Mouse (Mus musculus) erythroblast, embryonic 14.5 days (primary cell): Measurements from ENCODE around the gene Rraga.

Experiments
- GATA1 ChIP-seq: IDR thresholded peaks from 2 replicates; pipeline ENCODE4 v1.6.1; 2012; ENCODE audit warnings: low read length, inconsistent platforms, mixed read lengths
- TAL1 ChIP-seq: IDR thresholded peaks from 3 replicates; pipeline ENCODE4 v1.6.1; 2012; ENCODE audit warnings: low read length, inconsistent platforms, mixed read lengths

DNA sequence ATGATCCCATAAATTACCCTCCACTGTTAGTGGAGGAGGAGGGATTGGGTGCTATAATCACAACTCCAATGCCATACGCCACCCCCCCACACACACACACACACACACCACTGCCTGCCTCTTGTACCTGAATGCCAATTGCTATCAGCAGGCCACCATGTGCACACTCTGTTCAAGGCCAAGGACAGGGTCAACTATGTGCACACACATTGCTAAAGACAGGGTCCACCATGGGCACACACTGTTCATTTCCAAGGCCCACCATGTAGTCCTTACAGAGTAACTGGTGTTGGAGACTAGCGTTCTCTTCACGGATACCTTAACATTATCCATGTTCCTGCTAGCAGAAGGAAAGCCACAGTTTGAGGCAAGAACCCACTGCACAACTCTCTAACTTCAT is 14.4 kb upstream of the Rraga start:
- TF ChIP-seq TAL1 (no peak), GATA1 (no peak)
